Mouse (Mus musculus) CH12.LX (cell line): ENCODE measurements around the gene Ptgis.

ENCODE experiments used
- CTCF ChIP-seq, 2 experiments: IDR thresholded peaks in 1 of 2; conservative IDR thresholded peaks in 1 of 2; 2 replicates each; pipeline ENCODE4 v1.5.1; 2011 to 2012; ENCODE audit warnings: low read depth in 2 of 2, low read length in 2 of 2, improper control_type of control experiment in 1 of 2, inconsistent platforms in 1 of 2, mild to moderate bottlenecking in 1 of 2, moderate library complexity in 1 of 2
- POLR2A ChIP-seq: IDR thresholded peaks from 2 replicates; pipeline ENCODE4 v1.6.1; 2011; ENCODE audit warnings: low read depth, mild to moderate bottlenecking, improper control_type of control experiment, low read length
- TBP ChIP-seq: conservative IDR thresholded peaks from 2 replicates; pipeline ENCODE4 v1.6.1; 2011; ENCODE audit warnings: low read depth, low read length, improper control_type of control experiment

- TF ChIP-seq POLR2A (no peak), CTCF (conservative IDR thresholded peaks at IDR 0.05 in 1 of 2, IDR thresholded peaks at IDR 0.05 in 1 of 2; ENCODE audit: low read depth in 2 of 2, low read length in 2 of 2) (no peak), TBP (no peak)
Measured at GRCm38 (mm10) chr2:167224194-167224593, 16.2 kb downstream of the Ptgis start.
